Mouse (Mus musculus): ENCODE results near the gene Zdhhc7. TPM values are rescaled to one million over a fixed set of nuclear protein-coding genes. Genes with fewer than 3 reads are reported as not detected.

The Zdhhc7 gene
- total RNA-seq (2023) = 10 to 100 TPM; 60.1 to 64.1 TPM

GRCm38 (mm10) chr8:120101068-120101972, at the start of gene Zdhhc7:
TSS of gene Zdhhc7 (minus strand) at chr8:120101482.

GRCm38 (mm10) chr8:120113758-120114255, 12.5 kb upstream of the Zdhhc7 start, which contains the start of gene 6430548M08Rik:
TSS of gene 6430548M08Rik (plus strand) at chr8:120114152.

Other genes starting within 250 kb of the Zdhhc7 start
- 10 to 100 TPM; 11.4 to 13.6 TPM for gene Klhl36, start 239.2 kb downstream of the Zdhhc7 start, total RNA-seq (2023)
- 10 to 100 TPM; 45.9 to 54.0 TPM for gene Usp10, start 191.1 kb downstream of the Zdhhc7 start, total RNA-seq (2023)
- 10 to 100 TPM in 1 of 2 experiments, 1 to 10 TPM in 1; 7.1 to 17.1 TPM for gene Gm20388, start 190.6 kb downstream of the Zdhhc7 start, total RNA-seq (2023)
- 1 to 10 TPM in 1 of 2 experiments, under 1 TPM in 1; 0.15 to 1.4 TPM for gene Crispld2, start 109.0 kb downstream of the Zdhhc7 start, total RNA-seq (2023)
- 100 to 1,000 TPM; 133 to 139 TPM for gene 6430548M08Rik, start 12.7 kb upstream of the Zdhhc7 start, total RNA-seq (2023)
- not detected for gene Fam92b, start 76.0 kb upstream of the Zdhhc7 start, total RNA-seq (2023)
- gene Gse1, start 127.0 kb upstream of the Zdhhc7 start, total RNA-seq (2023) = 10 to 100 TPM; 34.0 to 42.1 TPM

Measured in monocyte, adult 59 days (primary cell).